Mouse (Mus musculus) ES-Bruce4 (cell line): ENCODE data around the gene Terf2.

ENCODE experiments used
- CTCF ChIP-seq: IDR thresholded peaks from one replicate; pipeline ENCODE4 v1.8.1; 2011; ENCODE audit warnings: low read depth, low read length
- EP300 ChIP-seq: IDR thresholded peaks from 2 replicates; pipeline ENCODE4 v1.6.1; 2011; ENCODE audit warnings: low read depth, low read length; ENCODE audit not compliant: insufficient read depth
- POLR2A ChIP-seq: IDR thresholded peaks from one replicate; pipeline ENCODE4 v1.8.1; 2011; ENCODE audit warnings: low read length; ENCODE audit not compliant: insufficient read depth

DNA sequence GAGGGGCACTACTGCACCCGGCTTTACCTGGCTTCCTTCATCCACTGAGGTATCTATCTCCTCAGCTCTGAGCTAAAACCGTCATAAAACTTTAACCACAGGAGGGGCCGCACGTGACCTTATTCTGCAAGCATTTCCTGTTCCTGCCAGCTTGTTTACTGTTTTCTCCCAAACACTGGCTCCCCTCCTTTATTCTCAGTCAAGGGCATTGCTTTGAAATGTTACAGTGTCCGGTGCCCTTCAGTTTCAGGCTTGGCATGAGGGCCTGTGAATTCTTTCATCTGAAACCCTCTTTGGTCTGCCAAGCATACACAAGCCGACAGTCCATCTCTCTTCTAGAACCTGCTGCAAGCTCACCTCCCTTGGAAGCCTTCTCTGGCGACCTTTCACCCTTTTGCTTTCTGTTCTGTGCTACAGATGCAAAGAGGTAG is 22.5 kb upstream of the Terf2 start:
- no peak for TF ChIP-seq CTCF
- TF ChIP-seq EP300: no peak
- no peak for TF ChIP-seq POLR2A
